Mouse (Mus musculus): Measurements from ENCODE around the gene 2010111I01Rik. TPM values are rescaled to one million over a fixed set of nuclear protein-coding genes. Genes with fewer than 3 reads are reported as not detected.
A peak's percentile ranks its signal among the peaks of the same experiment; 100 is the strongest.

The 2010111I01Rik gene
- total and polyA plus RNA-seq, 2 experiments = 40.8 to 78.1 TPM

- WGBS = 66% methylated on average over 4 of the region's 4 CpGs
- no peaks in the 10 kb centered on the region for H3K27me3 ChIP-seq (ENCODE audit: control insufficient read depth, insufficient read depth, low read length)
- peaks cover 40% of the 10 kb centered on the region for H3K79me2 ChIP-seq (ENCODE audit: control insufficient read depth, insufficient read depth, low read length)
- H3K9ac ChIP-seq (ENCODE audit: low read depth, low read length) = no peak overlapping the region
- TF ChIP-seq POLR2A (IDR thresholded peaks at IDR 0.05; ENCODE audit: extremely low read depth, insufficient read depth, low read length) (no peak), CTCF (IDR thresholded peaks at IDR 0.05; ENCODE audit: low read depth, low read length) (no peak)
- no peak overlapping the region for H3K27ac ChIP-seq (replicated peaks; ENCODE audit: insufficient read depth, low read depth, low read length)
- no peak overlapping the region for H3K4me3 ChIP-seq (ENCODE audit: insufficient read depth, low read depth, low read length)
- H3K36me3 ChIP-seq (ENCODE audit: control insufficient read depth, insufficient read depth, low read length) = peaks cover 11% of the 10 kb centered on the region
- no peak for DNase-seq (ENCODE audit: extremely low read depth, low read depth, low spot score)
- peaks cover 35% of the 10 kb centered on the region for H3K4me1 ChIP-seq (ENCODE audit: control insufficient read depth, insufficient read depth, low read length)
Measured at GRCm38 (mm10) chr13:63276389-63276788, 311.7 kb downstream of the 2010111I01Rik start.

DNA sequence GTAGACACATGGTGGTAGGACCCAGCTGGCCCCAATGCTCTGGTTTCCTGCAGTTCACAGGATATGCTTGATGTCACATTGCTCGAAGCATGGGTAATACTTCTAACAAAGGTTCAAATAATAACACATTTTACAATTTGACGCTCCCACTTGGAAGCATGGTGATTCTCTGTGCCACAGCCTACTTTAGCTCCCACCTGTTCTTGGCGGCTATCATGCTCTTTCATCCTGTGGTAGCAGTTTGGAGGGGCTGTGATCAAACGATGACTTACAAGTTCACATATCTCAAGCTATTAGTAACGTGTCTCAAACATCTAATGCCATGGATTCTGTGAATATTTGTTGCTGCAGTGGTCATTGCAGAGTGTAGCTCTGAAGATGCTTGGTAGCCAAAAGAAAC, 312.6 kb downstream of the 2010111I01Rik start:
- TF ChIP-seq CTCF (IDR thresholded peaks at IDR 0.05; ENCODE audit: low read depth, low read length) (no peak), POLR2A (IDR thresholded peaks at IDR 0.05; ENCODE audit: extremely low read depth, insufficient read depth, low read length) (no peak)
- H3K36me3 ChIP-seq (ENCODE audit: control insufficient read depth, insufficient read depth, low read length) = peaks cover 18% of the 10 kb centered on the region
- no peak overlapping the region for H3K9ac ChIP-seq (ENCODE audit: low read depth, low read length)
- peaks cover 30% of the 10 kb centered on the region for H3K4me1 ChIP-seq (ENCODE audit: control insufficient read depth, insufficient read depth, low read length)
- H3K79me2 ChIP-seq (ENCODE audit: control insufficient read depth, insufficient read depth, low read length) = peaks cover 44% of the 10 kb centered on the region
- WGBS = 70% methylated on average over 5 of the region's 5 CpGs
- no peak overlapping the region for H3K4me3 ChIP-seq (ENCODE audit: insufficient read depth, low read depth, low read length)
- no peak overlapping the region for H3K27ac ChIP-seq (replicated peaks; ENCODE audit: insufficient read depth, low read depth, low read length)
- no peaks in the 10 kb centered on the region for H3K27me3 ChIP-seq (ENCODE audit: control insufficient read depth, insufficient read depth, low read length)
- no peak for DNase-seq (ENCODE audit: extremely low read depth, low read depth, low spot score)

DNA sequence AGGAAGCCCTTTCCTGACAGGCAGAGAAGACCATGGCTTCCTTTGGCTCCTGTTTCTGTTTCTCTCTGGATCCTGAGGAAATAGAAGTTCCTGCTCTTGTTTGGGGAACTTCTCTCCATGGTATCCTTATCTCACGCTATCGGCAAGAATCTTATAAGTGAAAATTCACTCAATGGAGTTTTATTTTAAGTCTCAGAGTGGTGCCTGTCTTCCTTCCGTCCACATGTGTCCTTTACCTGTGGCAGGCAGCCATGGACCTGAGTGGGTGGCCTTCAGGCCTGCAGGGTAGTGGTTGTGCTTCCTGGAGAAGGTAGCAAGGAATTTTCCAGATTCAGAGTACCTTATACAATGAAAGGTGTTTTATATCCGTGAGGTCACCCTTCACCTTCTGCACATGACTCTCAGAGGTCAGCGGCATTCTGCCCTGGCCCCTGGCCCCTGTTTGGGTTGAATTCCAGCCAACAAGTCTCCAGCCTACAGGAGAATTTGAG, 313.5 kb downstream of the 2010111I01Rik start:
- no peaks in the 10 kb centered on the region for H3K27me3 ChIP-seq (ENCODE audit: control insufficient read depth, insufficient read depth, low read length)
- H3K36me3 ChIP-seq (ENCODE audit: control insufficient read depth, insufficient read depth, low read length) = peaks cover 25% of the 10 kb centered on the region
- WGBS = 15% methylated on average over 5 of the region's 5 CpGs
- peak; percentile 67 for DNase-seq (ENCODE audit: extremely low read depth, low read depth, low spot score)
- peaks cover 30% of the 10 kb centered on the region for H3K4me1 ChIP-seq (ENCODE audit: control insufficient read depth, insufficient read depth, low read length)
- H3K4me3 ChIP-seq (ENCODE audit: insufficient read depth, low read depth, low read length) = no peak overlapping the region
- peaks cover 45% of the 10 kb centered on the region for H3K79me2 ChIP-seq (ENCODE audit: control insufficient read depth, insufficient read depth, low read length)
- peak overlapping the region; percentile 68 for H3K27ac ChIP-seq (replicated peaks; ENCODE audit: insufficient read depth, low read depth, low read length)
- no peak for TF ChIP-seq CTCF (IDR thresholded peaks at IDR 0.05; ENCODE audit: low read depth, low read length)
- TF ChIP-seq POLR2A (IDR thresholded peaks at IDR 0.05; ENCODE audit: extremely low read depth, insufficient read depth, low read length) = no peak
- H3K9ac ChIP-seq (ENCODE audit: low read depth, low read length) = 0 out of 2 replicates have a peak overlapping the region, but pooled peaks have one; percentile 15

DNA sequence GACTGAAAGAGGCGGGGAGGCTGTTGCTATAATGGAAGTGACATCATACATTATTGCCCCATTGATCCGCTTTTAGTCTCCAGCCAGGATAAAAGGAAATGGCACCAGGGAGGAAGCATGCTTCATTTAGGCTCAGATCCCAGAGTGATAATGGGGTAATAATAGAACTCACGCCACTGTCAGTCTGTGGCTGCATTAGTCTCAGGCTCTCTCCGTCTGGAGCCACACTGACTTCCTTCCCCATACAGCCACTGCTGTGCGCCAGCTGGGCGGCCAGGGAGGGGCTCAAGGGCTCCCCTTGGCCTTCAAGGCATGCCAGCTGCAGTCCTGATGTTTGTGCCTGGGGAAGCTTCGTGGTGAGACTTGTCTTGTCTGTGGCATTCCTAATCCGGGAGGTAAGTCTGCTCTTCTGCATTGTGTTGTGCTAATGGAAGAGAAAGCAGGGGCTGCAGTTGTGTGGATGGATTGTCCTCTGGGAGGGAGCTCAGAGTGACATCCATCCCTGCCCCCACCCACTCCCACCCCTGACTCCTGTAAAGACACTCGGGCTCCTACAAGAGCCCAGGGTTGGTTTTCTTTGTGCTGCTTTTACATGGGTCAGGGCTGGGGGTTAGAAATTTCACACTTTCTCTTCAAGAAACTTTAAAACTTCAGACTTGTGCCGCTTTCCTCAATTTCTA, 314.2 kb downstream of the 2010111I01Rik start:
- peak; percentile 63 for DNase-seq (ENCODE audit: extremely low read depth, low read depth, low spot score)
- peak overlapping the region; percentile 33 for H3K9ac ChIP-seq (ENCODE audit: low read depth, low read length)
- H3K4me1 ChIP-seq (ENCODE audit: control insufficient read depth, insufficient read depth, low read length) = peaks cover 28% of the 10 kb centered on the region
- 36% methylated on average over 10 of the region's 10 CpGs for WGBS
- H3K36me3 ChIP-seq (ENCODE audit: control insufficient read depth, insufficient read depth, low read length) = peaks cover 33% of the 10 kb centered on the region
- peaks cover 45% of the 10 kb centered on the region for H3K79me2 ChIP-seq (ENCODE audit: control insufficient read depth, insufficient read depth, low read length)
- H3K4me3 ChIP-seq (ENCODE audit: insufficient read depth, low read depth, low read length) = peak overlapping the region; percentile 2; the same call in 1 of the 2 replicates
- no peaks in the 10 kb centered on the region for H3K27me3 ChIP-seq (ENCODE audit: control insufficient read depth, insufficient read depth, low read length)
- TF ChIP-seq CTCF (IDR thresholded peaks at IDR 0.05; ENCODE audit: low read depth, low read length) = no peak
- TF ChIP-seq POLR2A (IDR thresholded peaks at IDR 0.05; ENCODE audit: extremely low read depth, insufficient read depth, low read length) = no peak
- H3K27ac ChIP-seq (replicated peaks; ENCODE audit: insufficient read depth, low read depth, low read length) = peak overlapping the region; percentile 49

GRCm38 (mm10) chr13:63279807-63280206, 315.1 kb downstream of the 2010111I01Rik start:
- DNase-seq (ENCODE audit: extremely low read depth, low read depth, low spot score) = no peak
- WGBS = 63% methylated on average over 8 of the region's 8 CpGs
- H3K4me1 ChIP-seq (ENCODE audit: control insufficient read depth, insufficient read depth, low read length) = peaks cover 23% of the 10 kb centered on the region
- no peak overlapping the region for H3K27ac ChIP-seq (replicated peaks; ENCODE audit: insufficient read depth, low read depth, low read length)
- no peak for TF ChIP-seq CTCF (IDR thresholded peaks at IDR 0.05; ENCODE audit: low read depth, low read length)
- TF ChIP-seq POLR2A (IDR thresholded peaks at IDR 0.05; ENCODE audit: extremely low read depth, insufficient read depth, low read length) = no peak
- no peak overlapping the region for H3K9ac ChIP-seq (ENCODE audit: low read depth, low read length)
- no peak overlapping the region for H3K4me3 ChIP-seq (ENCODE audit: insufficient read depth, low read depth, low read length)
- H3K36me3 ChIP-seq (ENCODE audit: control insufficient read depth, insufficient read depth, low read length) = peaks cover 34% of the 10 kb centered on the region
- H3K27me3 ChIP-seq (ENCODE audit: control insufficient read depth, insufficient read depth, low read length) = no peaks in the 10 kb centered on the region
- H3K79me2 ChIP-seq (ENCODE audit: control insufficient read depth, insufficient read depth, low read length) = peaks cover 42% of the 10 kb centered on the region

DNA sequence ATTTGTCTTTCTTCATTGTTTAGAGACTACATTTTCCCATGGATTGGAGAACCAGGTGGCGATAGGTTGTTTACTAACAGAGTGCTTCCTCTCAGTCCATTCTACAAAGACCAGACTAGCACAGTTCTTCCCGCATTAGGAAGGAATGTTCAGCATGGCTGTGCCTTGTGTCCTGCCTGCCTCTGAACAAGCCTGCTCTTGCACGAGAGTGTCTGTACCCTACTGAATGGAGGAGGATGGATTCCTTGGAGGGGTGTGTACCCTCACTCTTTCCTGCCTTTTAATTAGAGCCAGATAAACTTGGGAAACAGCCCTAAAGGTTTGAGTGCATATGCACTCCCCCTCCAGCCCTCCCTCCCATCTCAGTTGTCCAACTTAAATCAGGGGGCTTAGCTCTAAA, 315.7 kb downstream of the 2010111I01Rik start:
- Histone ChIP-seq H3K9ac (ENCODE audit: low read depth, low read length) (no peak overlapping the region), H3K4me3 (ENCODE audit: insufficient read depth, low read depth, low read length) (no peak overlapping the region), H3K36me3 (ENCODE audit: control insufficient read depth, insufficient read depth, low read length) (peaks cover 39% of the 10 kb centered on the region), H3K4me1 (ENCODE audit: control insufficient read depth, insufficient read depth, low read length) (peaks cover 23% of the 10 kb centered on the region), H3K27me3 (ENCODE audit: control insufficient read depth, insufficient read depth, low read length) (no peaks in the 10 kb centered on the region), H3K79me2 (ENCODE audit: control insufficient read depth, insufficient read depth, low read length) (peaks cover 39% of the 10 kb centered on the region), H3K27ac (replicated peaks; ENCODE audit: insufficient read depth, low read depth, low read length) (no peak overlapping the region)
- WGBS = 63% methylated on average over 3 of the region's 3 CpGs
- DNase-seq (ENCODE audit: extremely low read depth, low read depth, low spot score) = no peak
- no peak for TF ChIP-seq CTCF (IDR thresholded peaks at IDR 0.05; ENCODE audit: low read depth, low read length)
- TF ChIP-seq POLR2A (IDR thresholded peaks at IDR 0.05; ENCODE audit: extremely low read depth, insufficient read depth, low read length) = no peak
